Mouse (Mus musculus): ENCODE results near the gene Klhdc7b. TPM values are rescaled to one million over a fixed set of nuclear protein-coding genes. Genes with fewer than 3 reads are reported as not detected.
A peak's percentile ranks its signal among the peaks of the same experiment; 100 is the strongest.

The Klhdc7b gene
- polyA plus RNA-seq, 1 experiment from 2014 or later: not detected

GRCm38 (mm10) chr15:89352054-89352453, 32.7 kb upstream of the Klhdc7b start:
- H3K36me3 ChIP-seq (ENCODE audit: control insufficient read depth, insufficient read depth, low read length): peaks cover 49% of the 10 kb centered on the region
- H3K27ac ChIP-seq (replicated peaks in 1 of 2; ENCODE audit: control insufficient read depth in 1 of 2, insufficient read depth in 1 of 2, low read depth in 2 of 2, low read length in 2 of 2): no peak overlapping the region
- no peak for ATAC-seq (ENCODE audit: insufficient number of reproducible peaks, insufficient read depth, low FRiP score, low read depth)
- no peak overlapping the region for H3K9ac ChIP-seq (ENCODE audit: low read length)
- WGBS: 96% methylated on average over 14 of the region's 14 CpGs
- H3K27me3 ChIP-seq (ENCODE audit: control insufficient read depth, insufficient read depth, low read length): no peaks in the 10 kb centered on the region
- no peak overlapping the region for H3K4me2 ChIP-seq (ENCODE audit: low read length)
- no peak overlapping the region for H3K4me3 ChIP-seq (ENCODE audit: control insufficient read depth in 1 of 2, insufficient read depth in 1 of 2, low read depth in 1 of 2, low read length in 2 of 2)
- H3K9me3 ChIP-seq (ENCODE audit: control insufficient read depth, low read length): no peaks in the 10 kb centered on the region
- H3K4me1 ChIP-seq (ENCODE audit: control insufficient read depth in 2 of 2, insufficient read depth in 2 of 2, low read length in 2 of 2): peaks cover 7 to 22% of the 10 kb centered on the region in 2 experiments

GRCm38 (mm10) chr15:89352795-89353194, 31.9 kb upstream of the Klhdc7b start:
- Histone ChIP-seq H3K4me2 (ENCODE audit: low read length) (no peak overlapping the region), H3K4me1 (ENCODE audit: control insufficient read depth in 2 of 2, insufficient read depth in 2 of 2, low read length in 2 of 2) (peaks cover 7 to 26% of the 10 kb centered on the region in 2 experiments), H3K9ac (ENCODE audit: low read length) (no peak overlapping the region), H3K9me3 (ENCODE audit: control insufficient read depth, low read length) (no peaks in the 10 kb centered on the region), H3K4me3 (ENCODE audit: control insufficient read depth in 1 of 2, insufficient read depth in 1 of 2, low read depth in 1 of 2, low read length in 2 of 2) (no peak overlapping the region), H3K36me3 (ENCODE audit: control insufficient read depth, insufficient read depth, low read length) (peaks cover 49% of the 10 kb centered on the region), H3K27me3 (ENCODE audit: control insufficient read depth, insufficient read depth, low read length) (no peaks in the 10 kb centered on the region), H3K27ac (replicated peaks in 1 of 2; ENCODE audit: control insufficient read depth in 1 of 2, insufficient read depth in 1 of 2, low read depth in 2 of 2, low read length in 2 of 2) (no peak overlapping the region)
- 93% methylated on average over 12 of the region's 12 CpGs for WGBS
- no peak for ATAC-seq (ENCODE audit: insufficient number of reproducible peaks, insufficient read depth, low FRiP score, low read depth)

GRCm38 (mm10) chr15:89353837-89354236, 30.9 kb upstream of the Klhdc7b start:
- peak overlapping the region; percentile 93 for H3K9ac ChIP-seq (ENCODE audit: low read length)
- H3K36me3 ChIP-seq (ENCODE audit: control insufficient read depth, insufficient read depth, low read length): peaks cover 52% of the 10 kb centered on the region
- H3K27me3 ChIP-seq (ENCODE audit: control insufficient read depth, insufficient read depth, low read length): no peaks in the 10 kb centered on the region
- H3K4me1 ChIP-seq (ENCODE audit: control insufficient read depth in 2 of 2, insufficient read depth in 2 of 2, low read length in 2 of 2): peaks cover 9 to 29% of the 10 kb centered on the region in 2 experiments
- ATAC-seq (ENCODE audit: insufficient number of reproducible peaks, insufficient read depth, low FRiP score, low read depth): no peak
- no peaks in the 10 kb centered on the region for H3K9me3 ChIP-seq (ENCODE audit: control insufficient read depth, low read length)
- no peak overlapping the region for H3K4me2 ChIP-seq (ENCODE audit: low read length)
- no peak overlapping the region for H3K27ac ChIP-seq (replicated peaks in 1 of 2; ENCODE audit: control insufficient read depth in 1 of 2, insufficient read depth in 1 of 2, low read depth in 2 of 2, low read length in 2 of 2)
- no peak overlapping the region for H3K4me3 ChIP-seq (ENCODE audit: control insufficient read depth in 1 of 2, insufficient read depth in 1 of 2, low read depth in 1 of 2, low read length in 2 of 2)
- WGBS: 95% methylated on average over 16 of the region's 16 CpGs

DNA sequence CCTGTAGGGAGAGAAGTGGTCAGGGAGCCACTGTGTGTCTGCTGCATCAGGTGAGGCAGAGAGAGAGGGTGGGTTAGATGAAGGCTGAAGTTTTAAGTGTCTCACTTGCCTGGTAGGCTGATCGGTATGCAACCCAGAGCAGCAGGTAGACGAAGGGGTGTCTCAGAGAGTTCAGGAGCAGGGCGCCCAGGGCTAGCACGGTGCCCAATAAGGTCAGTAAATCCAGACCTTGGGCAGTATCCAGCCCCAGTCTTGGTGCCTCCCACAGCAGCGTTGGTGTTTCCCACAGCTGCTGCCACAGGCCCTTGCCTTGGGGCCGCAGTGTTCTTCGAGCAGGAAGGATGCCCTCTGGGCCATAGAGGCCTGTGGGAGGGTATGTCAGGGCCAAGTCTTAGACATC, 30.3 kb upstream of the Klhdc7b start:
- Histone ChIP-seq H3K4me3 (ENCODE audit: control insufficient read depth in 1 of 2, insufficient read depth in 1 of 2, low read depth in 1 of 2, low read length in 2 of 2) (peak overlapping the region; percentile 63 to 79), H3K36me3 (ENCODE audit: control insufficient read depth, insufficient read depth, low read length) (peaks cover 51% of the 10 kb centered on the region), H3K9me3 (ENCODE audit: control insufficient read depth, low read length) (no peaks in the 10 kb centered on the region), H3K4me2 (ENCODE audit: low read length) (peak overlapping the region; percentile 80), H3K9ac (ENCODE audit: low read length) (peak overlapping the region; percentile 93), H3K27ac (replicated peaks in 1 of 2; ENCODE audit: control insufficient read depth in 1 of 2, insufficient read depth in 1 of 2, low read depth in 2 of 2, low read length in 2 of 2) (no peak overlapping the region), H3K27me3 (ENCODE audit: control insufficient read depth, insufficient read depth, low read length) (no peaks in the 10 kb centered on the region), H3K4me1 (ENCODE audit: control insufficient read depth in 2 of 2, insufficient read depth in 2 of 2, low read length in 2 of 2) (peaks cover 9 to 34% of the 10 kb centered on the region in 2 experiments)
- WGBS: 69% methylated on average over 7 of the region's 7 CpGs
- no peak for ATAC-seq (ENCODE audit: insufficient number of reproducible peaks, insufficient read depth, low FRiP score, low read depth)

DNA sequence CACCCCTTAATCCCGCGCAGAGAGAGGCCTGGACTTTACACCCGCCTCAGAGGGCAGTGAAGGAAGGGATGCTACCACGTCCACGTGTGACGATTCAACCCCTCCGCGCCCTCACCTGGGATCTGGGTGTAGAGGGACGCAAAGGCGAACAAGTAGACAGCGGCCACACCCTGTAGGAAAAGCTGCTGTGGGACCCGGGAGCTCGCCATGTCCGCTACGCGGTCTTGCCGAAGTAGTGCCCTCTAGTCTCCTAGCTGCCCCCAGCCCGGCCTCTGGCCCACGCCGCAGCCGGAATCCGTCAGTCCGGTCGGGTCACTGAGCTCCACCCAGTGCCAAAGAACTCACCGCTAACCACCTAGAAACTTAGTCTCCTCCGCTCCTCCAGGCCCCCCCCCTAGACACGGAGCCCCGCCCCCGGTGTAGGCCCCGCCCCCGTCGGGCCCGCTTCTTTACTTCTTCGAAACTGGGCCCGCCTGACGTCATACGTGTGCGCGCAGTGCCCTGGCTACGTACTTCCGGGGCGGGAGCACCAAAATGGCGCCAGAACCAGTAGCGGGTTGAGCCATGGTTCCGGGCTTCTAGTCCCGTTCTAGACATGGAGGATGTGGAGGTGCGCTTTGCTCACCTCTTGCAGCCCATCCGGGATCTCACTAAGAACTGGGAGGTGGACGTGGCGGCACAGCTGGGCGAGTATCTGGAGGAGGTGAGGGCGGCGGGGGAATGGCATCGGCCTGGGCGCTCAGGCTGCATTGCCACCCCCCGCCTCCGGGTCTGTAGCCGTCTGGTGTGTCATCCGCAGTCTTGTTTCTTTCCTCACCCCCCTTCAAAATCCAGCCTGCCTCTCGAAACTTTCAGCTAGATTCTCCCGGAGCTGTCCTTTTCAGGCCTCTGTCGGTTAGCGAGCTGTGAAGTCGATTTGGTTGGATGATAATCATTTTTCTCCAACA, 29.2 kb upstream of the Klhdc7b start, which contains the start of the genes Lmf2 and Ncaph2:
TSS of gene Lmf2 (minus strand) at position 419 of the 947 bp plus-strand sequence.
TSS of gene Ncaph2 (plus strand) at position 479 of the 947 bp plus-strand sequence.
- no peaks in the 10 kb centered on the region for H3K9me3 ChIP-seq (ENCODE audit: control insufficient read depth, low read length)
- no peaks in the 10 kb centered on the region for H3K27me3 ChIP-seq (ENCODE audit: control insufficient read depth, insufficient read depth, low read length)
- H3K36me3 ChIP-seq (ENCODE audit: control insufficient read depth, insufficient read depth, low read length): peaks cover 47% of the 10 kb centered on the region
- peak within 1 kb of the TSS; percentile 71 to 87 for H3K27ac ChIP-seq (replicated peaks in 1 of 2; ENCODE audit: control insufficient read depth in 1 of 2, insufficient read depth in 1 of 2, low read depth in 2 of 2, low read length in 2 of 2)
- under 1% methylated on average over 64 of the region's 64 CpGs for WGBS
- H3K4me3 ChIP-seq (ENCODE audit: control insufficient read depth in 1 of 2, insufficient read depth in 1 of 2, low read depth in 1 of 2, low read length in 2 of 2): peak within 1 kb of the TSS; percentile 79 to 85
- peak within 1 kb of the TSS; percentile 80 for H3K4me2 ChIP-seq (ENCODE audit: low read length)
- peaks cover 9 to 34% of the 10 kb centered on the region in 2 experiments for H3K4me1 ChIP-seq (ENCODE audit: control insufficient read depth in 2 of 2, insufficient read depth in 2 of 2, low read length in 2 of 2)
- peak within 1 kb of the TSS; percentile 93 for H3K9ac ChIP-seq (ENCODE audit: low read length)
- peak; percentile 89 for ATAC-seq (ENCODE audit: insufficient number of reproducible peaks, insufficient read depth, low FRiP score, low read depth)

GRCm38 (mm10) chr15:89356372-89356771, 28.3 kb upstream of the Klhdc7b start:
- Histone ChIP-seq H3K4me2 (ENCODE audit: low read length) (peak overlapping the region; percentile 77), H3K36me3 (ENCODE audit: control insufficient read depth, insufficient read depth, low read length) (peaks cover 47% of the 10 kb centered on the region), H3K4me3 (ENCODE audit: control insufficient read depth in 1 of 2, insufficient read depth in 1 of 2, low read depth in 1 of 2, low read length in 2 of 2) (peak overlapping the region; percentile 79 to 85), H3K9me3 (ENCODE audit: control insufficient read depth, low read length) (no peaks in the 10 kb centered on the region), H3K27me3 (ENCODE audit: control insufficient read depth, insufficient read depth, low read length) (no peaks in the 10 kb centered on the region), H3K4me1 (ENCODE audit: control insufficient read depth in 2 of 2, insufficient read depth in 2 of 2, low read length in 2 of 2) (peaks cover 9 to 34% of the 10 kb centered on the region in 2 experiments), H3K9ac (ENCODE audit: low read length) (peak overlapping the region; percentile 93), H3K27ac (replicated peaks in 1 of 2; ENCODE audit: control insufficient read depth in 1 of 2, insufficient read depth in 1 of 2, low read depth in 2 of 2, low read length in 2 of 2) (peak overlapping the region; percentile 71 to 87)
- peak; percentile 58 for ATAC-seq (ENCODE audit: insufficient number of reproducible peaks, insufficient read depth, low FRiP score, low read depth)
- 2% methylated on average over 15 of the region's 15 CpGs for WGBS

DNA sequence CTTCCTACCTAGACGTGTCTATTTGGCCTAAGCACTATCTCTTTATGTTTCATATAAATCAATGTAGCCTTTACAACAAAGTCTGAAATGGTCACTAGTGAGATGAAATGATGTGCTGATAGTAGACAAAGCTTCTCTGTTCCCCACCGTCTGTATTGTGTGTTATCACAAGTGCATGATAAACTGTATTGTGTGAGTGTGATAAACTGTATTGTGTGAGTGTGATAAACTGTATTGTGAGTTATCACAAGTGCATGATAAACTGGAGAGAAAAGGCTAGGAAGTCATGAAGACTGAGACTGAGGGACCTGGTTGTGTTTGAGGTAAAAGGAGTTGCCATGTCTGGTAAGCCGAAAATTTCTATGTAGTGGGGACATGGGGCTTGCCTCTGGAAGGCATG, 25.9 kb upstream of the Klhdc7b start:
- Histone ChIP-seq H3K4me3 (ENCODE audit: control insufficient read depth in 1 of 2, insufficient read depth in 1 of 2, low read depth in 1 of 2, low read length in 2 of 2) (no peak overlapping the region), H3K9me3 (ENCODE audit: control insufficient read depth, low read length) (no peaks in the 10 kb centered on the region), H3K9ac (ENCODE audit: low read length) (no peak overlapping the region), H3K27me3 (ENCODE audit: control insufficient read depth, insufficient read depth, low read length) (no peaks in the 10 kb centered on the region), H3K4me2 (ENCODE audit: low read length) (no peak overlapping the region), H3K27ac (replicated peaks in 1 of 2; ENCODE audit: control insufficient read depth in 1 of 2, insufficient read depth in 1 of 2, low read depth in 2 of 2, low read length in 2 of 2) (no peak overlapping the region), H3K36me3 (ENCODE audit: control insufficient read depth, insufficient read depth, low read length) (peaks cover 47% of the 10 kb centered on the region), H3K4me1 (ENCODE audit: control insufficient read depth in 2 of 2, insufficient read depth in 2 of 2, low read length in 2 of 2) (peaks cover 9 to 32% of the 10 kb centered on the region in 2 experiments)
- ATAC-seq (ENCODE audit: insufficient number of reproducible peaks, insufficient read depth, low FRiP score, low read depth): no peak
- 53% methylated on average over 3 of the region's 3 CpGs for WGBS
